Mouse (Mus musculus): Measurements from ENCODE around the gene Bik. TPM values are rescaled to one million over a fixed set of nuclear protein-coding genes. Genes with fewer than 3 reads are reported as not detected.
A peak's percentile ranks its signal among the peaks of the same experiment; 100 is the strongest.

Bik gene
- polyA plus RNA-seq, 1 experiment from 2014 or later, result 15.2 TPM

DNA sequence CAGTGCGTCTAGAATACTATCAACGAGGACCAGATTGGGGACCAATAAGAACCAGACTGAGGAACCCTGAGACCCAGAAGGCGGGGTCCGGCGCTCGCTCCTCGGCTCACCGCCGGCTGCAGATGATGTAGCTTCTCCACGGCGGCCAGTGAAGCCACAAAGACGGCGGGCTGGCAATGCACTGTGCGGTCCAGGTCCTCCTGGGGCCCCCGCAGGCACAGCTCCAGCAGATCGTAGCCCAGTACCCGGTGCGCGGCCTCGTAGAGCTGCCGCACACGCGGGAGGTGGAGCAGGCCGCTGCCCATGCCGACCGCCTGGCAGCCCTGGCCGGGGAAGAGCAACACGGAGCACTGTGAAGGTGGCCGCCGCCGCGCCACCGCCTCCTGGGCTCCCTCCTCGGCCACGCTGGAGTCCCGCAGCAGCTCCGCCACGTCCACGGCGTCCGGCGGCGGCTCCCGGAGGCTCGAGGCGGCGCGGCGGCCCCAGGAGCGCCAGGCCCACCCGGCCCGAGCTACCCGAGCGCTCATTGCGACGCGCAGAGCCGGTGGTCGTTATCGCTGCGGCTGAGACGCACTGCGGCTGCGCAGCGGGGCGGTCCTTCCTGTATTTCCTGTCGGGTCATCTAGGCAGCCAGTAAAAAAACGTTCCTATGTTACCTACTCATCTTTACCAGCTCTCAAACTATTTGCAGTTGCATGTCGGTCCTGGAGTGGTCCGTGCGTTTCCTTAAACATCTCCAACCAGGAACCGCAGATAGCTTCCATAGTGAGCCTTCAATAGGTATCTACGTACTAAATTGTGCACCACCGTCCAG lies 28.7 kb downstream of the Bik start:
- ATAC-seq (ENCODE audit: low read depth), result peak; percentile 91
- 1% methylated on average over 68 of the region's 74 CpGs for WGBS
- Histone ChIP-seq H3K36me3 (ENCODE audit: control insufficient read depth, insufficient read depth, low read length) (peaks cover 7% of the 10 kb centered on the region; the same call in 1 of the 2 replicates), H3K4me1 (replicated peaks; ENCODE audit: control insufficient read depth, insufficient read depth, low read length) (peaks cover 4% of the 10 kb centered on the region), H3K4me2 (ENCODE audit: low read depth, low read length) (peak overlapping the region; percentile 96), H3K4me3 (ENCODE audit: low read length) (peak overlapping the region; percentile 91), H3K9ac (ENCODE audit: low read length) (peak overlapping the region; percentile 97), H3K27me3 (ENCODE audit: control insufficient read depth, insufficient read depth, low read depth, low read length) (no peaks in the 10 kb centered on the region), H3K9me3 (ENCODE audit: control insufficient read depth, low read length) (peaks cover 3% of the 10 kb centered on the region), H3K27ac (ENCODE audit: low read length) (peak overlapping the region; percentile 85)

DNA sequence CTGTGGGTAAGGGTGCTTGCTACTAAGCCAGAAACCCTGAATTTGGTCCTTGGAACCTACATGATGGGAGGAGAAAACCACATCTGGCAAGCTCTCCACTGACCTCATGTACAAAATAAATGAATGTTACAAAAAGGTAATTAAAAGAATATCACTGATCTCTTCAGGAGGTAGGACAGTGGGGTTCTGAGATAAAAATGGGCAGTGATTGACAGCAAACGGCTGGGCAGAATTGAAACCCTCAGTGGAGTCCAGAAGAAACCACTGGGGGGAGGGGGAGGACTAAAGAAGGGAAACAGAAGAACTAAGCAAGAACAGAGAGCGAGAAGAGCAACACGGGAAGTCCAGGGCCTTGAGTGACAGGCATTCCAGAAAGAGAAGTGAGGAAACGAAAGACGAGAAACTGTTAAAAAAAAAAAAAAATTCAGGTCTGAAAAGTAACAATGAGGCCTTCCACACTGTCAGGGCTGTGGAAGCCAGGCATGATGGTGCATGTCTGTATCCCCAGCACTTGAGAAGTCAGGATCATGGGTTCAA lies 34.3 kb downstream of the Bik start:
- H3K36me3 ChIP-seq (ENCODE audit: control insufficient read depth, insufficient read depth, low read length), result no peaks in the 10 kb centered on the region
- no peak for ATAC-seq (ENCODE audit: low read depth)
- peaks cover 14% of the 10 kb centered on the region for H3K4me1 ChIP-seq (replicated peaks; ENCODE audit: control insufficient read depth, insufficient read depth, low read length)
- WGBS, result 51% methylated on average over 5 of the region's 5 CpGs
- H3K4me3 ChIP-seq (ENCODE audit: low read length), result no peak overlapping the region
- H3K4me2 ChIP-seq (ENCODE audit: low read depth, low read length), result no peak overlapping the region
- no peak overlapping the region for H3K27ac ChIP-seq (ENCODE audit: low read length)
- no peak overlapping the region for H3K9ac ChIP-seq (ENCODE audit: low read length)
- no peaks in the 10 kb centered on the region for H3K9me3 ChIP-seq (ENCODE audit: control insufficient read depth, low read length)
- H3K27me3 ChIP-seq (ENCODE audit: control insufficient read depth, insufficient read depth, low read depth, low read length), result no peaks in the 10 kb centered on the region

GRCm38 (mm10) chr15:83562626-83563270 lies 36.1 kb downstream of the Bik start:
- Histone ChIP-seq H3K4me1 (replicated peaks; ENCODE audit: control insufficient read depth, insufficient read depth, low read length) (peaks cover 14% of the 10 kb centered on the region), H3K4me3 (ENCODE audit: low read length) (peak overlapping the region; percentile 68), H3K9ac (ENCODE audit: low read length) (peak overlapping the region; percentile 80), H3K4me2 (ENCODE audit: low read depth, low read length) (peak overlapping the region; percentile 89), H3K27me3 (ENCODE audit: control insufficient read depth, insufficient read depth, low read depth, low read length) (no peaks in the 10 kb centered on the region), H3K9me3 (ENCODE audit: control insufficient read depth, low read length) (no peaks in the 10 kb centered on the region), H3K27ac (ENCODE audit: low read length) (peak overlapping the region; percentile 72), H3K36me3 (ENCODE audit: control insufficient read depth, insufficient read depth, low read length) (no peaks in the 10 kb centered on the region)
- peak; percentile 84 for ATAC-seq (ENCODE audit: low read depth)
- WGBS, result 29% methylated on average over 15 of the region's 15 CpGs

GRCm38 (mm10) chr15:83563327-83563856 lies 36.7 kb downstream of the Bik start, which contains the start of the genes Tspo and Mcat:
Gene Tspo (plus strand): TSS chr15:83563592.
Gene Mcat (minus strand): TSS chr15:83563787.
- ATAC-seq (ENCODE audit: low read depth), result peak; percentile 80
- under 1% methylated on average over 27 of the region's 28 CpGs for WGBS
- Histone ChIP-seq H3K36me3 (ENCODE audit: control insufficient read depth, insufficient read depth, low read length) (no peaks in the 10 kb centered on the region), H3K4me1 (replicated peaks; ENCODE audit: control insufficient read depth, insufficient read depth, low read length) (peaks cover 14% of the 10 kb centered on the region), H3K9me3 (ENCODE audit: control insufficient read depth, low read length) (no peaks in the 10 kb centered on the region), H3K9ac (ENCODE audit: low read length) (peak within 1 kb of the TSS; percentile 80), H3K27ac (ENCODE audit: low read length) (peak within 1 kb of the TSS; percentile 72), H3K4me2 (ENCODE audit: low read depth, low read length) (peak within 1 kb of the TSS; percentile 89), H3K27me3 (ENCODE audit: control insufficient read depth, insufficient read depth, low read depth, low read length) (no peaks in the 10 kb centered on the region), H3K4me3 (ENCODE audit: low read length) (peak within 1 kb of the TSS; percentile 68)

GRCm38 (mm10) chr15:83563857-83564651 lies 37.4 kb downstream of the Bik start:
- Histone ChIP-seq H3K4me2 (ENCODE audit: low read depth, low read length) (peak overlapping the region; percentile 89), H3K9ac (ENCODE audit: low read length) (peak overlapping the region; percentile 80), H3K9me3 (ENCODE audit: control insufficient read depth, low read length) (no peaks in the 10 kb centered on the region), H3K4me1 (replicated peaks; ENCODE audit: control insufficient read depth, insufficient read depth, low read length) (peaks cover 14% of the 10 kb centered on the region), H3K4me3 (ENCODE audit: low read length) (peak overlapping the region; percentile 68), H3K36me3 (ENCODE audit: control insufficient read depth, insufficient read depth, low read length) (no peaks in the 10 kb centered on the region), H3K27ac (ENCODE audit: low read length) (peak overlapping the region; percentile 72), H3K27me3 (ENCODE audit: control insufficient read depth, insufficient read depth, low read depth, low read length) (no peaks in the 10 kb centered on the region)
- peak; percentile 49 for ATAC-seq (ENCODE audit: low read depth)
- WGBS, result 2% methylated on average over 27 of the region's 27 CpGs

DNA sequence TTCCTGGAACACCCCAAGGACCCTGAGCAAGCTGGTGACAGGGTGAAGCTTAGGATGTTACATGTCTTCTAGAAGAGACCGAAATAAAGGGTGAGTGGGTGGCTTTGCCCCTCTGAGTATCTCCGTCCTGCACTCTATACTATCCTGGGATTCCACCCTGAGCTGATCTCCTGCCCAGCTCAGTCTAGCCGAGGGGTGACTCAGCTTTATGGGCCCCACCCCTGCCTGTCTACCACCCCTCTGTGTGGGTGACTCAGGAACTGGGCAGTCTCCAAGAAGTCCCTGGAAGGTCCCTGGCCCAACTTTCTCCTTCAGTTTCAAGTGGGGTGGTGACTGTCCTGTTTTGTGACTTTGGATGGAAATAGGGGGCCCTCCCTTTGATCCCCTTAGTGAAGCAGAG lies 38.8 kb downstream of the Bik start:
- WGBS, result 81% methylated on average over 3 of the region's 3 CpGs
- Histone ChIP-seq H3K9ac (ENCODE audit: low read length) (no peak overlapping the region), H3K36me3 (ENCODE audit: control insufficient read depth, insufficient read depth, low read length) (no peaks in the 10 kb centered on the region), H3K4me2 (ENCODE audit: low read depth, low read length) (no peak overlapping the region), H3K27me3 (ENCODE audit: control insufficient read depth, insufficient read depth, low read depth, low read length) (no peaks in the 10 kb centered on the region), H3K4me1 (replicated peaks; ENCODE audit: control insufficient read depth, insufficient read depth, low read length) (peaks cover 14% of the 10 kb centered on the region), H3K4me3 (ENCODE audit: low read length) (no peak overlapping the region), H3K27ac (ENCODE audit: low read length) (no peak overlapping the region), H3K9me3 (ENCODE audit: control insufficient read depth, low read length) (no peaks in the 10 kb centered on the region)
- ATAC-seq (ENCODE audit: low read depth), result no peak

- no peak overlapping the region for H3K27ac ChIP-seq (ENCODE audit: low read length)
- no peak for ATAC-seq (ENCODE audit: low read depth)
- H3K4me2 ChIP-seq (ENCODE audit: low read depth, low read length), result no peak overlapping the region
- 75% methylated on average over 5 of the region's 5 CpGs for WGBS
- no peak overlapping the region for H3K9ac ChIP-seq (ENCODE audit: low read length)
- H3K27me3 ChIP-seq (ENCODE audit: control insufficient read depth, insufficient read depth, low read depth, low read length), result no peaks in the 10 kb centered on the region
- H3K36me3 ChIP-seq (ENCODE audit: control insufficient read depth, insufficient read depth, low read length), result no peaks in the 10 kb centered on the region
- H3K9me3 ChIP-seq (ENCODE audit: control insufficient read depth, low read length), result no peaks in the 10 kb centered on the region
- no peak overlapping the region for H3K4me3 ChIP-seq (ENCODE audit: low read length)
- H3K4me1 ChIP-seq (replicated peaks; ENCODE audit: control insufficient read depth, insufficient read depth, low read length), result peaks cover 14% of the 10 kb centered on the region
Measured at GRCm38 (mm10) chr15:83566006-83566405, 39.3 kb downstream of the Bik start.

DNA sequence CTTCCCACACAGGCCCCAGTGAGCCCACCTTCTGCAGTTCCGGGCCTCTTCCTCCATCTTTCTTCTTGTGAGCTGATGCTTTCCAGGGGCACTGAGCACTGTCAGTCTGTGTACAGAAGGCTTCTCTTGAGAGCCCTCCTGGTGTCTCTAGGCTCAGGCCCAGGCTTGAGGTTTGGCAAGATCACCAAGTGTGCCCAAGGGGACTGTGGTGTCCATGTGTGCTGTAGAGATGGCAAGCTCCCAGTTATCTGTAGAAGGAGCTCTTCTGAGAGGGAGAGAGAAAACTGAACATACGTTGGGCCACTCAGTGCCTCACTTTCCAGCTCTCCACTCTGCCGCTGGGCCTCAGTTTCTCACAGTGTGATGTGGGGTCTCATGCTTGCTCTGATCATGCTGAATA lies 41.1 kb downstream of the Bik start:
- 85% methylated on average over 3 of the region's 3 CpGs for WGBS
- no peak overlapping the region for H3K4me2 ChIP-seq (ENCODE audit: low read depth, low read length)
- no peak for ATAC-seq (ENCODE audit: low read depth)

More for the DNA sequence above, 41.1 kb downstream of the Bik start:
- H3K9ac ChIP-seq (ENCODE audit: low read length), result no peak overlapping the region
- no peaks in the 10 kb centered on the region for H3K9me3 ChIP-seq (ENCODE audit: control insufficient read depth, low read length)
- no peaks in the 10 kb centered on the region for H3K36me3 ChIP-seq (ENCODE audit: control insufficient read depth, insufficient read depth, low read length)
- peaks cover 11% of the 10 kb centered on the region for H3K4me1 ChIP-seq (replicated peaks; ENCODE audit: control insufficient read depth, insufficient read depth, low read length)
- H3K27ac ChIP-seq (ENCODE audit: low read length), result no peak overlapping the region
- H3K27me3 ChIP-seq (ENCODE audit: control insufficient read depth, insufficient read depth, low read depth, low read length), result no peaks in the 10 kb centered on the region
- H3K4me3 ChIP-seq (ENCODE audit: low read length), result no peak overlapping the region
